Mouse (Mus musculus) forebrain, embryonic 13.5 days (tissue): ENCODE data around the gene Olfr46. TPM values are rescaled to one million over a fixed set of nuclear protein-coding genes. Genes with fewer than 3 reads are reported as not detected.
"Not testable (repeated sequence)": the region's sequence is repeated elsewhere in the genome, so short reads cannot be mapped to it uniquely, and the experiment has no call there.

Experiments
- ATAC-seq: fragments of 200-750 bp; cut with Nextera tagmentation; 2 replicates; pipeline ENCODE4 v1.8.0; 2017
- H3K27ac ChIP-seq: fragments of 300-500 bp; sonication (generic); 2 replicates; pipeline ENCODE4 v1.5.1; 2015; ENCODE audit warnings: inconsistent platforms, mild to moderate bottlenecking, moderate library complexity
- H3K27me3 ChIP-seq: fragments of 300-500 bp; sonication (generic); 2 replicates; pipeline ENCODE4 v1.6.1; 2015; ENCODE audit warnings: mild to moderate bottlenecking, inconsistent platforms
- H3K36me3 ChIP-seq: fragments of 300-500 bp; sonication (generic); 2 replicates; pipeline ENCODE4 v1.6.1; 2015; ENCODE audit warnings: mild to moderate bottlenecking, inconsistent platforms; ENCODE audit not compliant: poor library complexity, severe bottlenecking
- H3K4me1 ChIP-seq: fragments of 300-500 bp; sonication (generic); 2 replicates; pipeline ENCODE4 v1.6.1; 2015; ENCODE audit warnings: inconsistent platforms
- H3K4me2 ChIP-seq: fragments of 300-500 bp; sonication (generic); 2 replicates; pipeline ENCODE4 v1.6.1; 2015; ENCODE audit warnings: inconsistent platforms, mild to moderate bottlenecking, moderate library complexity
- H3K4me3 ChIP-seq: fragments of 300-500 bp; sonication (generic); 2 replicates; pipeline ENCODE4 v1.5.1; 2015; ENCODE audit warnings: mild to moderate bottlenecking, inconsistent platforms
- H3K9ac ChIP-seq: fragments of 300-500 bp; sonication (generic); 2 replicates; pipeline ENCODE4 v1.6.1; 2015; ENCODE audit warnings: mild to moderate bottlenecking, inconsistent platforms
- H3K9me3 ChIP-seq: fragments of 300-500 bp; sonication (generic); replicated peaks from 2 replicates; pipeline ENCODE4 v1.6.1; 2016; ENCODE audit warnings: inconsistent platforms
- WGBS: fragments of 180-500 bp; shearing (Covaris S2); methylation state at CpG from one replicate; pipeline ENCODE4 v1.1.7; 2015; 5-methylcytosine and 5-hydroxymethylcytosine counted together
- polyA plus RNA-seq: library from polyadenylated mRNA; unstranded; fragments of >200 nt; fragmentation: Nextera tagmentation; extraction: Ambion mirVana; gene quantifications from 2 replicates; pipeline ENCODE4 v1.2.1, GENCODE M21; 2015

The Olfr46 gene
- polyA plus RNA-seq = 0.04 TPM in 1 of 2 replicates, not detected in the other

DNA sequence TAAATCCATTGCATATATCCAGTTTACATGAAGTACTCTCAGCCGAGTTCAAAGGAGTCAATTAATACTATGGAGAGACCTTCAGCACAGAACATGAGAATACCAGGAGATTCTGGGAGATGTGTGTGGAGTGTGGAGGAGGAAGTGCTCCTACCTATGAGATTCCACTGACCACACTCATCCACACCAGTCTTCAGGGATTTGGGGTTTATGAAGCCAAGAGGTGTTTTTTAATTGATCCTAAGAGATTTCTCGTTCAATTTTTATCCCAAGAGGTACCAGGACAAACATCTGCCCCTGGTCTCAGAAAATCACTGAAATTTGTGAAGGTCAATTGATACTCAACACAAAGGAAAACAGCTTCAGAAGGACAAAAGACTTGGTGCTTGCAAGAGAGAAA is at the start of gene Olfr46:
Gene Olfr46, plus strand, starts transcription at position 301 of the 400 bp plus-strand sequence.
- H3K4me3 ChIP-seq, H3K27ac ChIP-seq, H3K36me3 ChIP-seq, H3K4me2 ChIP-seq, H3K9me3 ChIP-seq, H3K4me1 ChIP-seq, H3K27me3 ChIP-seq, H3K9ac ChIP-seq, ATAC-seq: not testable (repeated sequence)
- 80% methylated on average over 2 of the region's 2 CpGs for WGBS

DNA sequence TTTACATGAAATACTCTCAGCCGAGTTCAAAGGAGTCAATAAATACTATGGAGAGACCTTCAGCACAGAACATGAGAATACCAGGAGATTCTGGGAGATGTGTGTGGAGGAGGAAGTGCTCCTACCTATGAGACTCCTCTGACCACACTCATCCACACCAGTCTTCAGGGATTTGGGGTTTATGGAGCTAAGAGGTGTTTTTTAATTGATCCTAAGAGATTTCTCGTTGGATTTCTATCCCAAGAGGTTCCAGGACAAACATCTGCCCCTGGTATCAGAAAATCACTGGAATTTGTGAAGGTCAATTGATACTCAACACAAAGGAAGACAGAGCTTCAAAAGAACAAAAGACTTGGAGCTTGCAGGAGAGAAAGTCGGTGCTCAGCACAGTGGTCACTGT is 33.5 kb upstream of the Olfr46 start, which contains the start of gene Olfr538:
Gene Olfr538, plus strand, starts transcription at position 301 of the 400 bp plus-strand sequence.
- WGBS = 59% methylated on average over 3 of the region's 3 CpGs
- Histone ChIP-seq H3K4me3 (no peak within 1 kb of the TSS), H3K27me3 (no peaks in the 10 kb centered on the region), H3K36me3 (no peaks in the 10 kb centered on the region), H3K4me2 (no peak within 1 kb of the TSS), H3K9me3 (no peaks in the 10 kb centered on the region; the same call in 1 of the 2 replicates), H3K9ac (no peak within 1 kb of the TSS), H3K27ac (no peak within 1 kb of the TSS), H3K4me1 (no peaks in the 10 kb centered on the region)
- no peak for ATAC-seq

DNA sequence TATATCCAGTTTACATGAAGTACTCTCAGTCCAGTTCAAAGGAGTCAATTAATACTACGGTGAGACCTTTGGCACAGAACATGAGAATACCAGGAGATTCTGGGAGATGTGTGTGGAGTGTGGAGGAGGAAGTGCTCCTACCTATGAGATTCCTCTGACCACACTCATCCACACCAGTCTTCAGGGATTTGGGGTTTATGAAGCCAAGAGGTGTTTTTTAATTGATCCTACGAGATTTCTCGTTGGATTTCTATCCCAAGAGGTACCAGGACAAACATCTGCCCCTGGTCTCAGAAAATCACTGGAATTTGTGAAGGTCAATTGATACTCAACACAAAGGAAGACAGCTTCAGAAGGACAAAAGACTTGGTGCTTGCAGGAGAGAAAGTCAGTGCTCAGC is 27.6 kb downstream of the Olfr46 start, which contains the start of gene Olfr61:
Gene Olfr61, plus strand, starts transcription at position 301 of the 400 bp plus-strand sequence.
- not testable (repeated sequence) for H3K27ac ChIP-seq, H3K4me2 ChIP-seq, H3K36me3 ChIP-seq, ATAC-seq, H3K4me1 ChIP-seq, H3K27me3 ChIP-seq, H3K9ac ChIP-seq, H3K9me3 ChIP-seq, H3K4me3 ChIP-seq
- 84% methylated on average over 3 of the region's 3 CpGs for WGBS

DNA sequence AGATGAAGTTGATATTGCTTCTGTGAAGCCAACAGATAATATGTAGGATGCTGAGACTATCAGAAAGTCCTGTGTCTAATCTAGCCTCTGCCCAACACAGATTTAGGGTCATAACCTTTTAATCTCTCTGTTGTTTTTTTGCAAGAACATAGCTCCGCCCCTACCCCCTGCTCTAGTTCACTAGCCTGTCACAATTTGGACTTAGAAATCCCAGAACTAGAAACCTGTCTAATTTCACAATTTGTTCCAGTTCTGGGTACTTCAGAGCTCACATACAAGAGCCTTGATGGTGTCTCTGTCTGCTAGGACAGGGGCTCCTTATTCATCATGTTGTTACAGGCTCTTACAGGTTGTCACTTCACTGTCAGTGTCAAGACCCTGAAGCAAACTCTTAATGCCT is 29.5 kb downstream of the Olfr46 start:
- H3K4me1 ChIP-seq = no peaks in the 10 kb centered on the region
- H3K27me3 ChIP-seq = no peaks in the 10 kb centered on the region
- no peak overlapping the region for H3K27ac ChIP-seq
- no peaks in the 10 kb centered on the region for H3K36me3 ChIP-seq
- no peak overlapping the region for H3K9ac ChIP-seq
- no peaks in the 10 kb centered on the region for H3K9me3 ChIP-seq
- no peak overlapping the region for H3K4me2 ChIP-seq
- WGBS = 63% methylated on average over 1 of the region's 1 CpGs
- H3K4me3 ChIP-seq = no peak overlapping the region
- ATAC-seq = no peak

DNA sequence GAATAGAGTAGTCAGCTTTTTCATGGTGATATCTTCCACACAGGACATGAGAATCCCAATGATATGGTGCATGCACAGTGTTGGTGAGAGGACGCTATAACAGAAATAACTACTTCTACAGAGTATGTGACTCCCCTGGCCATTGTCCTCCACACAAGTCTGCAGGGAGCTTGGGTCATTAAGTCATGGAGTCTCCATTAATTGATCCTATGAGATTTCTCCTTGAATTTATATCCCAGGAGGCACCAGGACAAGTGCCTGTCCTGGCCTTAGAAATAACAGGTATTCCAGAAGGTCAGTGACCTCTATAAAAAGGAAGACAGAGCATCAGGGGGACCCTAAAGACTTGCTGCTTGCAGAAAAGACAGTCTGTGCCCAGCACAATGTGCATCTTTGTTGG is 45.1 kb downstream of the Olfr46 start, which contains the start of gene Olfr53:
Gene Olfr53, plus strand, starts transcription at position 301 of the 400 bp plus-strand sequence.
- Histone ChIP-seq H3K4me1 (no peaks in the 10 kb centered on the region), H3K4me3 (no peak within 1 kb of the TSS), H3K27ac (no peak within 1 kb of the TSS), H3K4me2 (no peak within 1 kb of the TSS), H3K9ac (no peak within 1 kb of the TSS), H3K9me3 (no peaks in the 10 kb centered on the region), H3K36me3 (no peaks in the 10 kb centered on the region), H3K27me3 (no peaks in the 10 kb centered on the region)
- ATAC-seq = no peak
- WGBS = 83% methylated on average over 1 of the region's 1 CpGs

DNA sequence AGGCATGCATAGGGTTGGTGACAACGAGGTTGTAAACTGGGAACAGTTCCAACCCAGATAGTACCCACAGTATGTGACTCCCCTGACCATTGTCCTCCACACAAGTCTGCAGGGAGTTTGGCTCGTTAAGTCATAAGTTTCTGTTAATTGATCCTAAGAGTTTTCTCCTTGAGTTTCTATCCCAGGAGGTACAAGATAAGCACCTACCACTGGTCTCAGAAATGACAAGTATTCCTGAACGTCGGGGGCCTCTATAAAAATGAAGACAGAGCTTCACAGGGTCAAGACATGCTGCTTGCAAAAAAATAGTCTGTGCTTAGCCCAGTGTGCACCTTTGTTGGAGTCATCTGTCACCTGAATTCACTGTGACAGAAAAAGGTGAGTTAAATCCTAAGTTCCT is 58.6 kb downstream of the Olfr46 start, which contains the start of gene Olfr539:
Gene Olfr539, plus strand, starts transcription at position 301 of the 400 bp plus-strand sequence.
- no peak for ATAC-seq
- Histone ChIP-seq H3K4me2 (no peak within 1 kb of the TSS), H3K4me1 (no peaks in the 10 kb centered on the region), H3K27ac (no peak within 1 kb of the TSS), H3K27me3 (no peaks in the 10 kb centered on the region), H3K4me3 (no peak within 1 kb of the TSS), H3K36me3 (no peaks in the 10 kb centered on the region), H3K9me3 (no peaks in the 10 kb centered on the region), H3K9ac (no peak within 1 kb of the TSS)
- WGBS = 66% methylated on average over 4 of the region's 4 CpGs

Other genes starting within 250 kb of the Olfr46 start
- gene Olfr60, start 239.6 kb upstream of the Olfr46 start, polyA plus RNA-seq = not detected in 2 replicates
- not detected in 2 replicates for gene Olfr530, start 224.9 kb upstream of the Olfr46 start, polyA plus RNA-seq
- not detected in 2 replicates for gene Olfr531, start 198.4 kb upstream of the Olfr46 start, polyA plus RNA-seq
- gene Olfr532, start 179.6 kb upstream of the Olfr46 start, polyA plus RNA-seq = not detected in 2 replicates
- gene Olfr533, start 137.9 kb upstream of the Olfr46 start, polyA plus RNA-seq = not detected in 2 replicates
- gene Olfr535, start 117.1 kb upstream of the Olfr46 start, polyA plus RNA-seq = not detected in 2 replicates
- gene Olfr536, start 93.9 kb upstream of the Olfr46 start, polyA plus RNA-seq = not detected in 2 replicates
- not detected in 2 replicates for gene Olfr538, start 33.4 kb upstream of the Olfr46 start, polyA plus RNA-seq
- gene Olfr61, start 27.7 kb downstream of the Olfr46 start, polyA plus RNA-seq = not detected in 2 replicates
- not detected in 2 replicates for gene Olfr53, start 45.2 kb downstream of the Olfr46 start, polyA plus RNA-seq
- 0.01 TPM in 1 of 2 replicates, not detected in the other for gene Olfr539, start 58.7 kb downstream of the Olfr46 start, polyA plus RNA-seq
- not detected in 2 replicates for gene Olfr45, start 80.7 kb downstream of the Olfr46 start, polyA plus RNA-seq
- not detected in 2 replicates for gene Olfr541, start 96.0 kb downstream of the Olfr46 start, polyA plus RNA-seq
- not detected in 2 replicates for gene Cyp2e1, start 162.5 kb downstream of the Olfr46 start, polyA plus RNA-seq
- 0.28 TPM in 1 of 2 replicates, not detected in the other for gene Syce1, start 186.6 kb downstream of the Olfr46 start, polyA plus RNA-seq
- gene Zfp941, start 220.9 kb downstream of the Olfr46 start, polyA plus RNA-seq = 8.7 and 10.6 TPM in 2 replicates
- gene Urah, start 233.7 kb downstream of the Olfr46 start, polyA plus RNA-seq = not detected in 2 replicates
- gene Scgb1c1, start 244.3 kb downstream of the Olfr46 start, polyA plus RNA-seq = not detected in 2 replicates
- gene Odf3, start 246.5 kb downstream of the Olfr46 start, polyA plus RNA-seq = not detected in 2 replicates